Mouse (Mus musculus): ENCODE measurements around the gene Dchs2.
A peak's percentile ranks its signal among the peaks of the same experiment; 100 is the strongest.

GRCm38 (mm10) chr3:83251899-83252298 is 124.2 kb downstream of the Dchs2 start:
- TF ChIP-seq CTCF (IDR thresholded peaks at IDR 0.05; ENCODE audit: low read depth) (no peak), EP300 (IDR thresholded peaks at IDR 0.05; ENCODE audit: low read depth) (0 out of 2 replicates have a peak, but pooled peaks have one; percentile 23)
